Mouse (Mus musculus): ENCODE data around the gene Tdrd5. TPM values are rescaled to one million over a fixed set of nuclear protein-coding genes. Genes with fewer than 3 reads are reported as not detected.

Tdrd5 gene
- total and polyA plus RNA-seq, 3 experiments, result not detected

- Histone ChIP-seq H3K4me2 (ENCODE audit: insufficient read depth, low read depth, poor library complexity, severe bottlenecking) (no peak overlapping the region), H3K27me3 (replicated peaks) (no peaks in the 10 kb centered on the region), H3K4me1 (ENCODE audit: control insufficient read depth in 1 of 2, insufficient read depth in 2 of 2) (no peaks in the 10 kb centered on the region), H3K9ac (ENCODE audit: insufficient read depth, low read depth) (no peak overlapping the region), H3K4me3 (replicated peaks in 1 of 3; ENCODE audit: low read depth in 2 of 3, low read length in 2 of 3, poor library complexity in 1 of 3) (no peak overlapping the region), H3K36me3 (replicated peaks in 1 of 2; ENCODE audit: control insufficient read depth in 1 of 2, insufficient read depth in 1 of 2, low read length in 1 of 2) (no peaks in the 10 kb centered on the region), H3K79me2 (replicated peaks; ENCODE audit: control insufficient read depth, extremely low read depth, insufficient read depth, poor library complexity, severe bottlenecking) (no peaks in the 10 kb centered on the region), H3K9me3 (replicated peaks; ENCODE audit: low read length) (no peaks in the 10 kb centered on the region), H3K27ac (ENCODE audit: insufficient read depth, low read depth) (no peak overlapping the region)
- TF ChIP-seq TBP (conservative IDR thresholded peaks at IDR 0.05; ENCODE audit: low read depth, low read length) (no peak), CHD2 (IDR thresholded peaks at IDR 0.05; ENCODE audit: low read length) (no peak), E2F4 (IDR thresholded peaks at IDR 0.05; ENCODE audit: insufficient replicate concordance, low read depth, low read length) (no peak), ELF1 (IDR thresholded peaks at IDR 0.05; ENCODE audit: low read depth, low read length) (no peak), JUND (conservative IDR thresholded peaks at IDR 0.05; ENCODE audit: low read depth, low read length) (no peak), POLR2AphosphoS2 (IDR thresholded peaks at IDR 0.05; ENCODE audit: low read depth, low read length) (no peak), BHLHE40 (IDR thresholded peaks at IDR 0.05; ENCODE audit: low read depth, low read length) (no peak), RAD21 (IDR thresholded peaks at IDR 0.05; ENCODE audit: low read depth, low read length) (no peak), GABPA (IDR thresholded peaks at IDR 0.05; ENCODE audit: insufficient replicate concordance, low read depth, low read length) (no peak), ETS1 (conservative IDR thresholded peaks at IDR 0.05; ENCODE audit: low read depth, low read length) (no peak), MAFK (IDR thresholded peaks at IDR 0.05; ENCODE audit: insufficient replicate concordance, low read length) (no peak), ZKSCAN1 (IDR thresholded peaks at IDR 0.05; ENCODE audit: borderline replicate concordance, low read depth, low read length) (no peak), PAX5 (IDR thresholded peaks at IDR 0.05; ENCODE audit: low read length) (no peak), POLR2A (IDR thresholded peaks at IDR 0.05; ENCODE audit: low read depth, low read length) (no peak), USF2 (conservative IDR thresholded peaks at IDR 0.05; ENCODE audit: low read depth, low read length) (no peak), UBTF (IDR thresholded peaks at IDR 0.05; ENCODE audit: low read depth, low read length) (no peak), RCOR1 (conservative IDR thresholded peaks at IDR 0.05; ENCODE audit: low read depth, low read length) (no peak), NELFE (IDR thresholded peaks at IDR 0.05; ENCODE audit: low read depth, low read length) (no peak), IRF4 (IDR thresholded peaks at IDR 0.05; ENCODE audit: low read depth, low read length) (no peak), SMC3 (IDR thresholded peaks at IDR 0.05; ENCODE audit: low read depth, low read length) (no peak)
- dilution Hi-C loops (cut with MboI; ENCODE audit: extremely low pct_ligation_motif_present, extremely low pct_unique_long_range_greater_than_20kb, low sequenced_read_pairs) (no loop called here), in situ Hi-C loops (cut with MboI; ENCODE audit: low pct_ligation_motif_present, low pct_unique_long_range_greater_than_20kb, low sequenced_read_pairs) (no loop called here)
- DNase-seq (ENCODE audit: extremely low read depth), result no peak
Observed at GRCm38 (mm10) chr1:156284851-156285540, 18.5 kb downstream of the Tdrd5 start.

- in situ Hi-C loops (cut with MboI; ENCODE audit: low pct_ligation_motif_present, low pct_unique_long_range_greater_than_20kb, low sequenced_read_pairs) (no loop called here), dilution Hi-C loops (cut with MboI; ENCODE audit: extremely low pct_ligation_motif_present, extremely low pct_unique_long_range_greater_than_20kb, low sequenced_read_pairs) (no loop called here)
- Histone ChIP-seq H3K9ac (ENCODE audit: insufficient read depth, low read depth) (no peak overlapping the region), H3K4me1 (ENCODE audit: control insufficient read depth in 1 of 2, insufficient read depth in 2 of 2) (no peaks in the 10 kb centered on the region), H3K36me3 (replicated peaks in 1 of 2; ENCODE audit: control insufficient read depth in 1 of 2, insufficient read depth in 1 of 2, low read length in 1 of 2) (no peaks in the 10 kb centered on the region), H3K9me3 (replicated peaks; ENCODE audit: low read length) (no peaks in the 10 kb centered on the region), H3K79me2 (replicated peaks; ENCODE audit: control insufficient read depth, extremely low read depth, insufficient read depth, poor library complexity, severe bottlenecking) (no peaks in the 10 kb centered on the region), H3K27me3 (replicated peaks) (no peaks in the 10 kb centered on the region), H3K27ac (ENCODE audit: insufficient read depth, low read depth) (no peak overlapping the region), H3K4me3 (replicated peaks in 1 of 3; ENCODE audit: low read depth in 2 of 3, low read length in 2 of 3, poor library complexity in 1 of 3) (no peak overlapping the region), H3K4me2 (ENCODE audit: insufficient read depth, low read depth, poor library complexity, severe bottlenecking) (no peak overlapping the region)
- no peak for DNase-seq (ENCODE audit: extremely low read depth)
- TF ChIP-seq RAD21 (IDR thresholded peaks at IDR 0.05; ENCODE audit: low read depth, low read length), result no peak
- no peak for TF ChIP-seq PAX5 (IDR thresholded peaks at IDR 0.05; ENCODE audit: low read length)
- TF ChIP-seq MEF2A (IDR thresholded peaks at IDR 0.05; ENCODE audit: borderline replicate concordance, low read depth, low read length), result no peak
- no peak for TF ChIP-seq JUN (IDR thresholded peaks at IDR 0.05; ENCODE audit: insufficient read depth, low read depth, low read length)
- no peak for TF ChIP-seq UBTF (IDR thresholded peaks at IDR 0.05; ENCODE audit: low read depth, low read length)
- TF ChIP-seq CTCF (conservative IDR thresholded peaks at IDR 0.05 in 1 of 2, IDR thresholded peaks at IDR 0.05 in 1 of 2; ENCODE audit: low read depth in 2 of 2, low read length in 2 of 2), result no peak
- TF ChIP-seq GABPA (IDR thresholded peaks at IDR 0.05; ENCODE audit: insufficient replicate concordance, low read depth, low read length), result no peak
- no peak for TF ChIP-seq E2F4 (IDR thresholded peaks at IDR 0.05; ENCODE audit: insufficient replicate concordance, low read depth, low read length)
- no peak for TF ChIP-seq JUND (conservative IDR thresholded peaks at IDR 0.05; ENCODE audit: low read depth, low read length)
- TF ChIP-seq TCF12 (IDR thresholded peaks at IDR 0.05; ENCODE audit: low read depth, low read length), result no peak
- no peak for TF ChIP-seq ZMIZ1 (IDR thresholded peaks at IDR 0.05; ENCODE audit: low read depth, low read length)
- no peak for TF ChIP-seq MXI1 (IDR thresholded peaks at IDR 0.05; ENCODE audit: low read depth, low read length)
- no peak for TF ChIP-seq USF1 (IDR thresholded peaks at IDR 0.05; ENCODE audit: low read depth, low read length)
- TF ChIP-seq USF2 (conservative IDR thresholded peaks at IDR 0.05; ENCODE audit: low read depth, low read length), result no peak
Observed at GRCm38 (mm10) chr1:156284207-156284606, 19.3 kb downstream of the Tdrd5 start.

Measured in CH12.LX (cell line).